Mouse (Mus musculus) left cerebral cortex, adult 18-20 months (tissue): ENCODE measurements around the gene Cacfd1. TPM values are rescaled to one million over a fixed set of nuclear protein-coding genes. Genes with fewer than 3 reads are reported as not detected.

Experiments used
- DNase-seq, 2 experiments: peaks; one replicate each; pipeline ENCODE4 v3.0.0; 2021 to 2022; ENCODE audit warnings: low spot score in 2 of 2, mixed read lengths in 1 of 2
- total RNA-seq, 2 experiments: library from RNA; stranded (reverse); gene quantifications; 2 replicates each; pipeline ENCODE4 v1.2.3; 2021

Gene Cacfd1
- total RNA-seq, 2 experiments from 2014 or later = 46.8 to 47.0 TPM

DNA sequence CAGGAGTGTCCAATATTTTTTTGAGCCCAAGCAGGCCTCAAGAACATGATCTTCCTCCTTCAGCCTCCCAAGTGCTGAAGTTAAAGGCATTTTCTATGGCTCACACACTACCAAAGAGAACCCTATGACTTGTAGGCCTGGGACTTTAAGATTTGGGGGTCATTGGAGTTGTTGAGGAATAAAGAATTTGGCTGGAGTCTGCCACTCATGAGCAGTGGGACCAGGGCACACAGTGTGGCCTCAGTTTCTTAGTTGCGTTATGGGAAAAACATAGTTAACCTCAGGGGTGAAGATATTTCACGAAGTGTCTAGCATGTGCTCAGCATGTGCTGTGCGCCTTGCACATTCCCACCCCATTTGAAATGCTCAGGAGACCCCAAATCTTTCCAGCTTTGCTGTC is 16.6 kb downstream of the Cacfd1 start:
- DNase-seq = no peak

DNA sequence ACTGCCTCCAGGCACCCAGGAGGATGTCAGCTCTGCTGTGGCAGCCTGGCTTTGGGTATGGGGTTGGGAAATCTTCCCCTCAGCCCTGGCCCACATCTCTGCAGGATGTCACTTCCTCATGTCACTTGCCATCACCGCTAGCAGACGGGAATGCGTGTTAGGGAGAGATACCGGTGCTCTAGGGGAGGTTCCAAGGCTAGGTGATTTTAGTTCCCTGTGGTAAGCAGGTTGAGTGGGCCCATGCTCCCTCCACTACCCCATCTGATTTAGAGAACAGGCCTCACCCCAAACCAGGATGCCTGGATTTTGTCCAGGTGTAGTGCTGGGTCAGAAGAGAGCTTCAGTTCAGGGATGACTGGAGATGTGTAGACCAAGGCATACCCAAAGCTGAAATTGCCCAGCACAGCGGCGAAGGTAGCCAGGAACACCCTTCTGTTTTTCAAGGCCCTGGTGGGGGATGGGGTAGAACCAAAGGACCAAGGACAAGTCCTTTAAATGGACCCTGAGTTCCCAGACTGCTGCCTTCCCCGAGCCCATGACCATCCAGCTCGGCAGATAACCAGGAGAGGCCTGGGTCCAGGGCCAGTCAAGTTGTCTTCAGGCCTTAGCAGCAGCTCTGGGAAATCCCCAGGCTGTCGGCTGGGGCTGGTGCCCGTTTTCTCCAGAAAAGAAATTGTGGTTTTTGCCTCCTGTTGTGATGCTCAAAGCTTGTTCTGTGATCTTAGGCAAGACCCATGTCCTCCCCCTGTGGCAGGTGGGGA is 17.3 kb downstream of the Cacfd1 start:
- no peak for DNase-seq

DNA sequence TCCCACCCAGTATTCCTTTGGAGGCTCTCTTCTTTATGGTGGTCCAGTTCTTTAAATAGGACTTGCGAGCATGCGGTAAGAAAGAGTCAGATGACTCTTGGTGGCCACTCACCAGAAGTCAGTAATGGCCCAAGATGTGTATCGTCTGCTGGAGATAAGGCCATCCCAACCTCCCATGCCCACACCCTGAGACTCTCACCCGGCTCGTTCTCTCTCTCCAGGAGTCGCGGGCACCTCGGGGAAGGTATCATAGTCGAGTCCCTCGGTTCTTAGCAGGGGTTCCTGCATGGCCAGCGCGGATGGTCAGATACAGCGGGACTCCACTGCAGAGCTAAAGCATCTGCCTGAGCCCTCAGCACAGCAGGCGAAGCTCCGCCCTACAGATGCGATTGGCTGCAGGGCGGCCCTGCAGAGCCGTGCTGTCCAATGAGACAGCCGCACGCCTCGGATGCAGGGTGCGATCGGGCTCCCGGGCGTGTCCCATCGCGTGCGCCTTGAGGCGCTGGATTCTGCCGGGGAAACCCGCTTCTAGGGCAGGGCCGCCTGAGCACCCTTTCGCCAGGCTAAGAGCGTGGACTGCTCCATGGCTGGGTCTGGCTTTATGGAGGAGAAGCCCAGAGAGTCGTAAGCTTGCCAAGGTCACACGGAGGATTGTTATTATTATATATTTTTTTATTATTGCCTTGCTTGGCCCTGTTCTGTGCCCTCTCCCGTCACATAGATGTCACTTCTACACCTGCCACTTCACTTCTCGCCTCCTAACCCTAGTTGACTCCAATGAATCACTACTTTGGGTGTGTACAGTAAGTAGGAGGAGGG is 18.1 kb downstream of the Cacfd1 start, which contains the start of gene Slc2a6:
Gene Slc2a6, minus strand, starts transcription at position 381 of the 819 bp plus-strand sequence.
- peak; percentile 87 to 92 for DNase-seq

DNA sequence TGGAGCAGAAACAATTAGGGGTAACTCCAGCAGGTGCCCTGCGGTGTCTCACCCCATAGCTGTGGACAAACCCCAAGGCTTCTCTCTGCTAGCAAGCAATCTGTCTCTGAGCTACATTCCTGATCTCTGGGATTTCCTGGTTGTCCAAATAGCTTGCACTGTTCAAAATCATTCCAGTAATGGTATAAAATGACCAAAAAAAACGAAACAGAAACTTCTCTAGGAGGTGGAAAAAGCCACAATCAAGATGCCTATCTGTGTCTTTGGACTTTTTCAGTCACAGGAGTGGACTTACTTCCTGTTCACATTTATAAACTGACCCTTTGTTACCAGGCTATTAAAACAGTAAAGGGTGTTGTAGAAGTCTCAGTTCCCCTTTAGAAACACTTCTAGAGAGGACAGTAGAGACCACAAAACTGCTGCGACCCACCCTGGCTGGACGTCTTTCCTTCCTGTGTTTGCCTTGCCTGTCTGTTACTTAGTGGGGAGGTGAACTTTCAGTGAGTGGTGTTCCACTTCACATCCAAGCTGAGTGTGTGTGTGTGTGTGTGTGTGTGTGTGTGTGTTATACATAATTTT is 18.8 kb downstream of the Cacfd1 start:
- no peak for DNase-seq

DNA sequence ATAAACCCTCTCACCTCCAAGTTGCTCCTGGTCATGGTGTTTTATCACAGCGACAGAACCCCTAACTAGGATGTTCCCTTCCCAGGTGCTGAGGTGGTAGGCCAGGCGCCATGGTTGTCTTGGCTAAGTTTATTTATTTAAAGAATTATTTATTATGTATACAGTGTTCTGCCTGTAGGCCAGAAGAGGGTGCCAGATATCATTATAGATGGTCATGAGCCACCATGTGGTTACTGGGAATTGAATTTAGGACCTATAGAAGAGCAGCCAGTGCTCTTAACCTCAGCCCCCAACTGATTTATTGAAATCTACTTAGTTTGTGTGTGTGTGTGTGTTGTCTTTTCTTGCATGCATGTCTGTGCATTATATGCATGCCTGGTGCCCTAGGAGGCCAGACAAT is 22.6 kb downstream of the Cacfd1 start:
- no peak for DNase-seq

DNA sequence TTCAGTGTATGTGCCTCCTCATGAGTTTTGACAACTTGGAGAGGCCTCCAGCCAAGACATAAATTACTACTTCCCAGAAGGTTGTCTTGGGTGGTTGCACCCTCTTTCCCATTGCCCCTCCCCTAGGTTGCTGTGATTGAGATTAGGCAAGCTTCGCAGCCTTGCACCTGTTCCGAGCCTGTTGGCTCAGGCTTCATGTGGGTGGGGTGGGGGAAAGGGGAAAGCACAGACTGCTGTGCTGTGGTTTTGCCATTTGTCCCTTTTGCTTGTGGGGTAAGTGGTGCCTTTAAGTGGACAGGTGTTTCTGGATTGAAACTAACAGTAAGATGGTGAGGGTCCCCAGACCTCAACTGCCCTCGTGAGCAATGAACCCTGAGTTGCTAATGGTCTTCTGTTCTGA is 26.3 kb downstream of the Cacfd1 start:
- no peak for DNase-seq

DNA sequence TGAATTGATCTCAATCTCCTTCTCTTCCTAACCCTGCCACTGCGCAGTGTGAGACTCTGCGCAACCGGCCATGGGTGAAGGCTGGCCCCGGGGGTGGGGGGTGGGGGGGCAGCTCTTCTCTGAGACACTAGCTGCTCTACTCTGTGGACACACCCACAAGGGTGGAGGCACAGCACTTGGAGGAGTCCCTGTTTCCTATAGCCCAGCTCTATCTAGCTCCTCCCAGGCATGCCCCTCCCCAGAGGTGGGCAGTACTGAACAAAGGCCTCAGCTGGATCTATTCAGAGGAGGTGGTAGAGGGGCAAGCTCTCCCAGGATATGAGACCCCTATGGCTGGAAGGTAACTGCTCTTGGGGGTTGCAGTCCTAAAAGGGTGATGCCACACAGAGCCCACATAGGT is 27.3 kb downstream of the Cacfd1 start:
- no peak for DNase-seq

DNA sequence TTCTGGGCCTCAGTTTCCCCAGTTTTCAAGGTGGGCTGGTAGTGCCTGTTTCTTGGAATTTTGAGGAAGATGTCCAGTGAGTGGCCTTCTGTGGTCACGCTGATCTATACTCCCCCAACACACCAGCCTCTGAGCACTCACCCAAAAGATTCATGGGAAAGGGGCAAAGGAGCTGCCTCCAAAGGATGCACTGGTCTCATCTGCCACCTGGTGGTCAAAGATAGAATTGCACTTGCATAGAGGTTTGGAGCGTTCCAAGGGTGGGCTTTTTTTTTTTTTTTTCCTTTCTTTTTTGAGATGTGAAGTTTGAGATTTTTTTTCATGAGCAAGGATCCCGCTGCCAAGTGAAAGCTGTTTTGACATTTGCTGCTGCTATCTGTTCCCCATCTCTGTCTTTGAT is 28.9 kb downstream of the Cacfd1 start:
- peak in 1 of 2 experiments; percentile 82 for DNase-seq

DNA sequence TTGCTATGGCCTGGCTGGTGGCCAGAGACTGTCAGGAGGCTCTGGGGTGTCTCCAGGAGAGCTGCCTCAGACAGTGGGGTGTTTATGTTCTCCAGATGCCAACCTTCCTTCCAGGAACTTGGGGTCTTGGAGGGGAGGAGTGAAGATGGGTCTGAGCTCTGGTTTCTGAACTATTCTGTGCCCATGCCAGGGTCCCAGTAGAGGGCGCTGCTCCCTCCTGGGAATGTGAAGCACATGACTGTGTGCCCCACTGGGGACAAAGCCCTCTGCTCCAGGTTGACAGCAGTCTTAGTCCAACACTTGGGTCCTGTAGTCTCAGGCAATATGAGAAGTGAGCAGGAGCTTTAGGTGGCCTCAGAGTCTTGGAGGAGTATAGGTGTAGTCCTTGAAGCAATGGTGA is 29.6 kb downstream of the Cacfd1 start:
- DNase-seq = no peak

DNA sequence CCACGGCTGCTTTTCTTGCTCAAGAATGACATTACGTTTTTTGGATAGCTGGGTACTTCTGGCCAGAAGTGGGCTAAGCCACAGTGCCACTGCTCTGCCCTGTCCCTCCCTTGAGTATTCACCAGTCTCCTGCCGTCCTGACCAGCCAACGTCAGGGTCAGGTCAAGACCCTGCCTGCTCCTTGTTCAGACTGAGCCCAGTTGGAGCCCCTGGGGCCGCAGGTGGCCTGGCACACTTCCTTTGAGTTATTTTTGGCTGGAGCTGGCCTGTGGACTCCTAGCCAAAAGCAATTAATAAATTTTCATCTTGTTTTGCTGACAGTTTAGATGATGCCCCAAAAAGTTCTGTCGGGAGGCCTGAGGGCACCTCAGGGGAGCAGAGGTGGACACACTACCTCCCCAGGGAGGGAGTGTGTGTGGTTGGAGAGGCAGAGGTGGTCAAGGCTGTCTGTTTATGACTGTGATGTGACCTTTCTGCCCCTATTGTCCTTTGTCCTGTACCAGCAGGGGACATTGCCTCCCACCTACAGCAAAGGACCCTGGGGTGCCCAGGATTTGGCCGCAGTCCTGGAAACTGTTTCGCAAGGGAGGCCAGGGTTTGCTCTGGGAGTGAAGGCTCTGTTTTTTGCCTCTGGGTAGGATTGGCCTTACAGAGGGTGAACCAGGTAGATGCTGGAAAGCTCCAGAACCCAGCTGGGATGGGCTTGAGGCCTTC is 32.6 kb downstream of the Cacfd1 start:
- DNase-seq = no peak

DNA sequence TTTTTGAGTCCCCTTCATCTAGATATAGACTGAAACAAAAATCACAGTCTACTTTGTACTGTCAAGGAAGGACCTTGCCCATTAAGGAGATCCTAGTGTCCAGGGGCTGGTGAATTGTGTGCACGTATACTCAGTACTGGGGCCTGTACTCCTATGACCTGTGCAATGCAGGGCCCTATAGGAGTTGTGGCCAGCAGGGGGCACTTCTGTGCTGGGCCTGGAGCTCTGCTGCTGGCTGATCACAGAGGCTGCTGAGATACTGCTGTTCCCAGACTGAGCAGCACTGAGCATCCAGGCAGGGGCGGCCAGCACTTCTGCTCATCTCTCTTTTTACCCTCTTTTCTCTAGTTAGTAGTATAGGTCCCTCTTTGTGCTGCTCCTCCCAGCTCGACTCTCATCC is 33.7 kb downstream of the Cacfd1 start:
- DNase-seq = peak; percentile 89 to 96

DNA sequence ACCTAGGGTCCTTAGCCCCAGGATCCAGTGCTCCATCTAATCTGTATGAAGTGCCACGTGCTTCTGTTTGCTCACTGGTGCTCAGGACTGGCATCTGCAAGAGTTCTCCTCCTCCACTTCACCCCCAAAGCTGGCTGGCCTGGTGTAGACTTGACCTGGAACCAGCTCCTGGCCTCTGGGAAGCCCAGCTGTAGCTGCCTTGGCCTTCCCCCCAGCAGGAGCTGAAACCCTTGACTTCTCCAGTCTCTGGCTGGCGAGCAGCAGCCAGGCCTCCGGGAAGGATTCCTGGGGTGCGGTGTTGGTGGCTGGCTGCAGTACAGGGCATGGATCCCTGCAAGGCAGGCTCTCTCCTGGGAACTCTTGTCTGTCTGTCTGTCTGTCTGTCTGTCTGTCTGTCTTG is 34.4 kb downstream of the Cacfd1 start:
- DNase-seq = no peak

DNA sequence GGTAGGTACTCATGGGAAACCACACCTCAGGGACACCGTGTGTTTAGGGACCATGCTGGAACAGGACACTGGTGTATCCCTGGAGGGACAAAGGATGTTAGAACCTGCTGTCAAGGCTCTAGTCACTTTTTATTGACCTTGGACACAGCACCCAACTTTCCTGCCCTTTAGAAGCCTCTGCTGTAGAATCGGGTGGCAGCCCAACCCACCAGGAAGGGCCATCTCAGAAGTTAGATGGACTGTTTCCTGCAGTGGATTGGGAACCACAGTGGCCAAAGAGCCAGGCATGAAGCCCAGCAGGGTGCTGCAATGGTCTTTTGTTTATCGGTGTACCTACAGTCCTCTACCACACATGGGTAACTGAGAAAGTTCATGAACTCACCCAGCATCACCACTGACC is 34.9 kb downstream of the Cacfd1 start:
- no peak for DNase-seq

DNA sequence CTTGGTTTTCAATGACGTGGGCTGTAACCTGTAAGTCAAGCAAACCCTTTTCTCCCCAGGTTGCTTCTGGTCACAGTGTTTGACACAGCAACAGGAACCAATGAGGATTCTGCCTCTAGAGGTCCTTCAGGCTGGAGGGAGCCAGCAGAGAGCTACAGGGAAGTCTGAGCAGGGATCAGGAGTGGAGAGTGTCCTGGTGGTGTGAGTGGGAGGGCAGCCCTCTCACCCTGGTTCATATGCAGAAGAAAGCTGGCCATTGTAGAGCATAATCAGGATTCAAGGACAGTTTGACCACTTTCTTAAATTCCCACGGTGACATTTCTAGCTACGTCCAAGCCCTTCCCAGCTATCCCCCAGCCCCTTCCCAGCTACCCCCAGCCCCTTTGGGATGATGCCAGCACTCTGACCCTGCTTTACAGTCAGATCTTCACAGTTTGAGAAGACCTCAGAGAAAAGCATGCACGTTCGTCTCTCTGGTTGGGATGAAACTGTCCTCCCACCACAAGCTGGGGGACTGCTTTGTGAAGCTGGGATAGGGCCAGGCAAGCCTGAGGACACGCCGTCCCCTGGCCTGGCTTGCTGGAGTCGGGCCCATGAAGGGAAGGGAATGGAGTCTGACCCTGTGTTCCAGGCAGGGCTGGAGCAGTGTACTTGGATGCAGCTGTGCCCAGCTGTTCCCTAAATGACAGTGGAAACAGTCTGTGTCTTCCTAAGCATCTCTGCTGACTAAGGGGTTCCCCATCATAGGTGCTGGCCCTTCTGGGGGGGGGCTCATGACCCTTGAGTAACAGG is 36.4 kb downstream of the Cacfd1 start:
- DNase-seq = no peak

DNA sequence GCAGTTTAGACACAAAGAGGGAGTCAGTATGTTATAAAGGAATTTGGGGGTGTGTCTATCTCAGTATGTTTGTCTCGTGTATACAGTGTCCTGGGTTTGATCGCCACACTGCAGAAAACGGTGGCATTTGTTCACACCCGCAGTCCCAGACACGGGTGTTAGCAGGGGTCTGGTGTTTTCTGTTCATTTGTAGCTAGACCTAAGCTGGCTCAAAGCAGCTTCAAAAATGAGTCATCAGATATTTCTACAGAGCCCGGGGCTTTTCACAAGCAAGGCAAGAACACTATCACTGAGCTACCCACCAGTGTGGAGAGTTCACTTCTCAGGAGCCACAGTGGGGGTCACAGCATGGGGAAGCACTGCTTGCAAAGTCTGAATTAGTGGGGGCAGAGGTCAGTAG is 39.7 kb downstream of the Cacfd1 start:
- DNase-seq = no peak

DNA sequence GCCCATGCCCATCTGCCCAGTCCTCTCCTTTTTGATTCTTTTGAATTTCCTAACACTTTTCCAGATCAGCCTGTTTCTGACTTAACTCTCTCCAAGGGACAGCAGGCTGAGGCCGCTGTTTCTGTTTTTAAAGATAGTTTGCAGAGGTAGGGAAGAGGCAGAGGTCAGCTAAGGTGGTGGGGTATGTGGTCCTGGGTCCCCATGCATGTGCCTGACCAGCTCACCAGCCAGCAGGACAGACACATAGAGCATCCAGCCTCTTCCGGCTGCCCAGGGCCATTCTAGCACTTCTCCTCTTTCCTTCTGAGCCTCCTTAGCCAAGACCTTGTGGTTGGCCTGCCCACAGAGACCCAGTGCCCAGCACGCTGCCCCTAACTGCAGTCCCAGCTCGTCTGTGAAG is 48.5 kb downstream of the Cacfd1 start:
- no peak for DNase-seq

DNA sequence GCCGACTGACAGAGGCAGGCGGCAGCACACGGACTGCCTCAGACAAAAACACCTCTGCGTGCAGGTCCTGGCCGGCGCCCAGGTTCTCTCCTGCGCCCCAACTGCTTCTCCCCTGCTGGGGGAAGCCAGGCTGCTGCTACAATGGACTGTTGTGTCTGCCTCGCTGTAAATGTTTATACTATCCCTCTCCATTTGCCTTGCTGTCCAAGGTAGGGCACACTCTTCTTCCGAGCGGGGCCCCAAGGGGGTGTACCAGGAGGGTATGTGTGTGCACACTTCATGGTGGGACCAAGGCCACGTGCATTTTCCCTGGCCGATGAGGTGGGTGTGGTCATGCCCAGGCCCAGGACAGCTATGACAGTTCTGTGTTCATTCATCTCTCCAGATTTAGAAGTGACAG is 49.0 kb downstream of the Cacfd1 start:
- no peak for DNase-seq

DNA sequence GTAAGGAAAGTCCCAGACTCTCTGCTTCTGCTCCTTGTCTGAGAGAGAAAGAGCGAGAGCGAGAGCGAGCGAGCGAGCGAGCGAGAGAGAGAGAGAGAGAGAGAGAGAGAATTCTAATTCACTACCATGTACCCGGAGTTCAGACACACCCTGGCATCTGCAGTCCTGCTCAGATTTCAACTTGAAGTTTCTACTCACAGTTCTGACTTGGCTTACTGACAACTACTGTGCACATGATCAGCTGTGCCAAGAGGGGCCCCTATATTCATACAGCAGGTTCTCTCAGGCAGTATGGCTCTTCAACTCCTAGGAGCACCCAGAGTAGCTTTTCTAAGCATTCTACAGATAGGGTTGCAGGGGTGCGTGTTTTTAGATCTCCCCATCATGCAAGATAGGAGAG is 49.5 kb downstream of the Cacfd1 start:
- DNase-seq = no peak

DNA sequence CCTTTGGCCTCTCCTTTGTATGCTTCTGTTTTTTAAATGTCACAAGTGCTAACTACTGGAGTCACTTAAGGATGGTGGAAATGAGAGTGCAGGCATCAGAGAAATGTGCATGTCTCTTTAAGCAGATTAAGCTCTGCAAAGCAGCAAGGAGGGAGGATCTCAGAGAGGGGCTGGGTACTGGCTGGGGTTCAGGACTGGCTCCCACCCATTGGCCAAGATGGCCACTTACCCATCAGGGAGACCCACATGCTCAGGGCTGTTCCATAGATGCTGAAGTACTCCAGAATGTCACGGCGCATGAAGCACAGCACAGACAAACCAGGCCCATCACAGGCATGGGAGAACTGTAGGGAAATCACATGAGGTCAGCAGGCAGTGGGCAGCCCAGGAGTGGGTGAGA is 57.4 kb downstream of the Cacfd1 start:
- no peak for DNase-seq

DNA sequence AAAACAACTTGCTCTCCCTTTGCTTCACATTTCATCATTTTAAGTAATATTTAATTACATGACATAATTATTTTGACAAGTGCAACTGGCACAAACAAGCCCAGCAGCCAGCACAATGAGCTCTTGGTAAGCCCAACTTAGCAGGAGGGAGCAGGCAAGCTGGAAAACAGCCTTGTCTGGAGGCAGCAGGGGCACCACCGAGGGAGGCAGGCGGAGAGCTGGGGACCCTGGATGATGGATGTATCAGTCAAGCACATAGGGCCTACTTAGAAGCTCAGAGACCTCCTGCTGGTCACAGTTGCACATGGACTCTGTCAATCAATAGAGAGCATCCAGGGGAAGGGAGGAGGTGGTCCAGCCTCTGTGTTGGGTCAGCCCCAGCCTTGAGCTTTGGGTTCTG is 58.3 kb downstream of the Cacfd1 start:
- no peak for DNase-seq

DNA sequence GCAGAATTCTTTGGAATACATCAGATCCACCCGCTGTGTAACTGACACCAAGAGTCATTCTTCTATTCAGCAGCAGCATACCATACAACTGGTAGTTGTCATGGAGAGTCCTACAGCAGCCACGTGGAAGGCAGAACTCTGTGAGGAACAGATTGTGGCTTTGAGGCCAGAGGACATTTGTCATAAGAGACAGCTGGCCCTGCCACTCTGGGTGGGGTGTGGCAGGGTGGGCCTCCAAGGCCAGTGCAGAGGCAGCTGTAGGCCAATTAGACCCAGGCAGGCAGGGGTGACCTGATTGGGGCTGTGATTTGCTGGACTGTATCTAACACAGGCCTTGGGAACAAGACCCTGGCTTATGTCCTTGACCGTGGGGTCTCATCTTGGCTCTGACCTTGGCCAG is 59.9 kb downstream of the Cacfd1 start:
- no peak for DNase-seq
